In genomic region chr2:170192731-170193149, GRCm38 (mm10) we compare ENCODE assay signal across 8 mouse cellular contexts. TPM values are rescaled to one million over a fixed set of nuclear protein-coding genes. Genes with fewer than 3 reads are reported as not detected.
DNase-seq lines count a peak whose midpoint lies in the region; ATAC-seq and TF ChIP-seq lines count a peak whose summit lies in the region.

No protein-coding gene starts in this region.

- peak overlapping the region; percentile 67 for H3K27ac ChIP-seq in hindbrain, embryonic 11.5 days (ENCODE audit: low read depth, low read length)
- H3K27ac ChIP-seq in limb, embryonic 13.5 days, result no peak overlapping the region
- no peak overlapping the region for H3K27ac ChIP-seq in left cerebral cortex, adult 2 months

- no peaks in the 10 kb centered on the region for H3K36me3 ChIP-seq in hindbrain, embryonic 11.5 days (ENCODE audit: control insufficient read depth, insufficient read depth, low read length)
- H3K36me3 ChIP-seq in limb, embryonic 13.5 days, result no peaks in the 10 kb centered on the region

- peak; percentile 47 to 54 for DNase-seq in layer of hippocampus, postnatal 10 days (ENCODE audit: low spot score in 2 of 2)
- no peak for DNase-seq in layer of hippocampus, adult 9-10 months (ENCODE audit: low spot score)
- DNase-seq in embryo, embryonic 9.5 days (ENCODE audit: extremely low spot score), result peak; percentile 71
- peak; percentile 73 for DNase-seq in hindbrain, embryonic 11.5 days (ENCODE audit: low spot score)
- DNase-seq in neural tube, embryonic 10.5 days (ENCODE audit: extremely low spot score, low spot score), result peak; percentile 40
- DNase-seq in left cerebral cortex, postnatal 25 days (ENCODE audit: low spot score in 2 of 2), result no peak
- no peak for DNase-seq in left cerebral cortex, adult 2 months (ENCODE audit: extremely low spot score in 1 of 2, low spot score in 2 of 2)

- 0 out of 2 replicates have a peak, but pooled peaks cover 2% of the 10 kb centered on the region for H3K4me1 ChIP-seq in hindbrain, embryonic 11.5 days (replicated peaks; ENCODE audit: control insufficient read depth, insufficient read depth, low read length)
- H3K4me1 ChIP-seq in limb, embryonic 13.5 days, result peaks cover 20% of the 10 kb centered on the region

- no peak overlapping the region for H3K4me2 ChIP-seq in hindbrain, embryonic 11.5 days (replicated peaks; ENCODE audit: low read depth, low read length)
- H3K4me2 ChIP-seq in limb, embryonic 13.5 days (replicated peaks), result peak overlapping the region; percentile 46

- TF ChIP-seq CTCF in left cerebral cortex, adult 2 months (IDR thresholded peaks at IDR 0.05), result no peak

- H3K9ac ChIP-seq in hindbrain, embryonic 11.5 days (ENCODE audit: low read depth, low read length), result peak overlapping the region; percentile 24; the same call in 1 of the 2 replicates
- H3K9ac ChIP-seq in limb, embryonic 13.5 days, result no peak overlapping the region

- 28% methylated on average over 7 of the region's 7 CpGs for WGBS in hindbrain, embryonic 11.5 days
- 33% methylated on average over 7 of the region's 7 CpGs for WGBS in limb, embryonic 13.5 days

- H3K9me3 ChIP-seq in hindbrain, embryonic 11.5 days (ENCODE audit: control insufficient read depth, low read length), result no peaks in the 10 kb centered on the region
- no peaks in the 10 kb centered on the region for H3K9me3 ChIP-seq in limb, embryonic 13.5 days

- H3K4me3 ChIP-seq in hindbrain, embryonic 11.5 days (ENCODE audit: low read depth, low read length), result 0 out of 2 replicates have a peak overlapping the region, but pooled peaks have one; percentile 14
- H3K4me3 ChIP-seq in limb, embryonic 13.5 days, result 0 out of 2 replicates have a peak overlapping the region, but pooled peaks have one; percentile 15
- H3K4me3 ChIP-seq in left cerebral cortex, adult 2 months, result no peak overlapping the region

- peak; percentile 88 for ATAC-seq in hindbrain, embryonic 11.5 days (ENCODE audit: low FRiP score)
- no peak for ATAC-seq in limb, embryonic 13.5 days (ENCODE audit: low FRiP score, low read depth)

- intact Hi-C loops in left cerebral cortex, postnatal 25 days (cut with DNase I), result no loop called here
- intact Hi-C loops in left cerebral cortex, adult 2 months (cut with DNase I), result no loop called here

- H3K27me3 ChIP-seq in hindbrain, embryonic 11.5 days (ENCODE audit: control insufficient read depth, insufficient read depth, low read length), result no peaks in the 10 kb centered on the region
- no peaks in the 10 kb centered on the region for H3K27me3 ChIP-seq in limb, embryonic 13.5 days

RNA-seq across cellular contexts. Expression of gene Zfp217, which starts 44.8 kb away (rescaled TPM):
- 1 to 10 TPM; 4.5 to 5.5 TPM for total RNA-seq in layer of hippocampus, postnatal 10 days (2021)
- polyA plus RNA-seq in hindbrain, embryonic 11.5 days (2014; fragmentation: Nextera tagmentation; extraction: Ambion mirVana), result 3.2 and 4.8 TPM in 2 replicates
- 4.5 and 4.6 TPM in 2 replicates for polyA plus RNA-seq in limb, embryonic 13.5 days (2015; fragmentation: Nextera tagmentation; extraction: Ambion mirVana)
- total RNA-seq in left cerebral cortex, postnatal 25 days (2021), result 1 to 10 TPM; 2.4 to 3.0 TPM
- total RNA-seq in left cerebral cortex, adult 2 months (2021), result 1 to 10 TPM; 2.9 to 3.4 TPM

Comparison
In these comparisons a context has a peak if more than half of its experiments do, and no peak if none do; other contexts are left out.
1. DNase-seq: peak in layer of hippocampus, postnatal 10 days (2 of 2), embryo, embryonic 9.5 days (single experiment), hindbrain, embryonic 11.5 days (single experiment) and neural tube, embryonic 10.5 days (single experiment); none in layer of hippocampus, adult 9-10 months (single experiment), left cerebral cortex, postnatal 25 days (0 of 2) and left cerebral cortex, adult 2 months (0 of 2).